Mouse (Mus musculus): Measurements from ENCODE around the gene Kcnab2.

GRCm38 (mm10) chr4:152435255-152435654 lies 42.4 kb downstream of the Kcnab2 start:
- TF ChIP-seq CTCF (IDR thresholded peaks at IDR 0.05; ENCODE audit: borderline replicate concordance, insufficient read depth, low read depth, low read length) (peak; percentile 86), POLR2A (IDR thresholded peaks at IDR 0.05; ENCODE audit: borderline replicate concordance, insufficient read depth, low read length) (no peak)
